Mouse (Mus musculus): ENCODE measurements around the gene C1galt1. TPM values are rescaled to one million over a fixed set of nuclear protein-coding genes. Genes with fewer than 3 reads are reported as not detected.

C1galt1 gene
- total and polyA plus RNA-seq, 3 experiments = 7.0 to 22.2 (median 12.2) TPM

GRCm38 (mm10) chr6:7896339-7896738, 51.7 kb downstream of the C1galt1 start:
- dilution Hi-C loops (cut with MboI; ENCODE audit: extremely low pct_ligation_motif_present, extremely low pct_unique_long_range_greater_than_20kb, low sequenced_read_pairs) = no loop called here

GRCm38 (mm10) chr6:7912015-7912414, 67.4 kb downstream of the C1galt1 start:
- no peaks in the 10 kb centered on the region for H3K27me3 ChIP-seq (replicated peaks)
- H3K27ac ChIP-seq (ENCODE audit: insufficient read depth, low read depth) = no peak overlapping the region
- DNase-seq (ENCODE audit: extremely low read depth) = no peak
- no peak overlapping the region for H3K4me2 ChIP-seq (ENCODE audit: insufficient read depth, low read depth, poor library complexity, severe bottlenecking)
- in situ Hi-C loops (cut with MboI; ENCODE audit: low pct_ligation_motif_present, low pct_unique_long_range_greater_than_20kb, low sequenced_read_pairs) = no loop called here
- H3K4me3 ChIP-seq (replicated peaks in 1 of 3; ENCODE audit: low read depth in 2 of 3, low read length in 2 of 3, poor library complexity in 1 of 3) = no peak overlapping the region
- H3K4me1 ChIP-seq (ENCODE audit: control insufficient read depth in 1 of 2, insufficient read depth in 2 of 2) = no peaks in the 10 kb centered on the region
- dilution Hi-C loops (cut with MboI; ENCODE audit: extremely low pct_ligation_motif_present, extremely low pct_unique_long_range_greater_than_20kb, low sequenced_read_pairs) = no loop called here
- no peaks in the 10 kb centered on the region for H3K36me3 ChIP-seq (replicated peaks in 1 of 2; ENCODE audit: control insufficient read depth in 1 of 2, insufficient read depth in 1 of 2, low read length in 1 of 2)
- H3K9me3 ChIP-seq (replicated peaks; ENCODE audit: low read length) = no peaks in the 10 kb centered on the region
- no peak for TF ChIP-seq CHD1 (IDR thresholded peaks at IDR 0.05; ENCODE audit: low read depth, low read length)
- H3K79me2 ChIP-seq (replicated peaks; ENCODE audit: control insufficient read depth, extremely low read depth, insufficient read depth, poor library complexity, severe bottlenecking) = no peaks in the 10 kb centered on the region
- H3K9ac ChIP-seq (ENCODE audit: insufficient read depth, low read depth) = no peak overlapping the region

More at GRCm38 (mm10) chr6:7896339-7896738, 51.7 kb downstream of the C1galt1 start:
- Histone ChIP-seq H3K4me2 (ENCODE audit: insufficient read depth, low read depth, poor library complexity, severe bottlenecking) (no peak overlapping the region), H3K27me3 (replicated peaks) (no peaks in the 10 kb centered on the region), H3K36me3 (replicated peaks in 1 of 2; ENCODE audit: control insufficient read depth in 1 of 2, insufficient read depth in 1 of 2, low read length in 1 of 2) (no peaks in the 10 kb centered on the region), H3K27ac (ENCODE audit: insufficient read depth, low read depth) (no peak overlapping the region), H3K79me2 (replicated peaks; ENCODE audit: control insufficient read depth, extremely low read depth, insufficient read depth, poor library complexity, severe bottlenecking) (no peaks in the 10 kb centered on the region), H3K4me3 (replicated peaks in 1 of 3; ENCODE audit: low read depth in 2 of 3, low read length in 2 of 3, poor library complexity in 1 of 3) (no peak overlapping the region), H3K9ac (ENCODE audit: insufficient read depth, low read depth) (no peak overlapping the region), H3K4me1 (ENCODE audit: control insufficient read depth in 1 of 2, insufficient read depth in 2 of 2) (no peaks in the 10 kb centered on the region), H3K9me3 (replicated peaks; ENCODE audit: low read length) (no peaks in the 10 kb centered on the region)
- no peak for TF ChIP-seq E2F4 (IDR thresholded peaks at IDR 0.05; ENCODE audit: insufficient replicate concordance, low read depth, low read length)
- TF ChIP-seq KAT2A (IDR thresholded peaks at IDR 0.05; ENCODE audit: insufficient replicate concordance, low read length) = no peak
- TF ChIP-seq CTCF (conservative IDR thresholded peaks at IDR 0.05 in 1 of 2, IDR thresholded peaks at IDR 0.05 in 1 of 2; ENCODE audit: low read depth in 2 of 2, low read length in 2 of 2) = no peak
- no peak for TF ChIP-seq CHD2 (IDR thresholded peaks at IDR 0.05; ENCODE audit: low read length)
- no peak for TF ChIP-seq PAX5 (IDR thresholded peaks at IDR 0.05; ENCODE audit: low read length)
- no peak for TF ChIP-seq ELF1 (IDR thresholded peaks at IDR 0.05; ENCODE audit: low read depth, low read length)
- TF ChIP-seq IRF4 (IDR thresholded peaks at IDR 0.05; ENCODE audit: low read depth, low read length) = no peak
- in situ Hi-C loops (cut with MboI; ENCODE audit: low pct_ligation_motif_present, low pct_unique_long_range_greater_than_20kb, low sequenced_read_pairs) = no loop called here
- DNase-seq (ENCODE audit: extremely low read depth) = no peak

Other genes starting within 250 kb of the C1galt1 start
- gene Asns, start 151.6 kb upstream of the C1galt1 start, total RNA-seq (2012; rRNA removed) = not detected in 2 replicates
- gene Asns, start 151.6 kb upstream of the C1galt1 start, total RNA-seq (2014; rRNA removed) = not detected in 2 replicates
- gene Asns, start 151.6 kb upstream of the C1galt1 start, polyA plus RNA-seq (2012; ENCODE audit: insufficient read length, low read depth) = not detected in 2 replicates